8 mouse cellular contexts compared by ENCODE assay signal in the genomic region with DNA sequence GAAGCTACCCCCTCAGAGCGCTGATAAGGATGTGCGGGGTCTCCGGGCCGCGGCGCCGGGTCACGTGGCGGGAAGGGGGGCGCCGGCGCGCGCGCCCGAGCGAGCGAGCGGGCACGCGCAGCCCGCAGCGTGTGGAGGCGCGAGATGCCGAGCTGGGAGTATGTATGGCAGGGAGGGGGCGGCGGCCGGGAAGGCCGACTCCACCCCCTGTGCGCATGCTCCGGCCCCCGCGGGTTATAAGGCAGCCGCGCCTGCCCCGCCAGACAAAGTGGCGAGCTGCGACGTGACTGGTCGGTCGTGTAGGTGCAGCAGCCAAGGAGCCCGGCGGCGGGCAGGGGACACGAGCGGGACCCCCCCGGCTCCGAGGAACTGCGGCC. TPM values are rescaled to one million over a fixed set of nuclear protein-coding genes. Genes with fewer than 3 reads are reported as not detected.
DNase-seq lines count a peak whose midpoint lies in the region; ATAC-seq and TF ChIP-seq lines count a peak whose summit lies in the region.

Gene Slc16a1, plus strand, starts transcription at position 266 of the 377 bp plus-strand sequence.

- peak; percentile 98 for ATAC-seq in heart, embryonic 14.5 days (ENCODE audit: insufficient number of reproducible peaks, insufficient read depth, low FRiP score, low read depth)
- peak; percentile 94 for ATAC-seq in liver, embryonic 14.5 days (ENCODE audit: insufficient read depth)
- peak; percentile 98 for ATAC-seq in neural tube, embryonic 11.5 days (ENCODE audit: insufficient read depth, low FRiP score, low TSS enrichment)
- ATAC-seq in stomach, postnatal 0 days (ENCODE audit: low FRiP score, low TSS enrichment), result peak; percentile 95

- peak within 1 kb of the TSS; percentile 92 for H3K4me3 ChIP-seq in brown adipose tissue, adult 24 weeks (ENCODE audit: insufficient read depth, low read depth, low read length)
- H3K4me3 ChIP-seq in heart, embryonic 14.5 days (ENCODE audit: control insufficient read depth in 1 of 2, insufficient read depth in 1 of 2, low read depth in 1 of 2, low read length in 2 of 2), result peak within 1 kb of the TSS; percentile 77 to 98
- H3K4me3 ChIP-seq in liver, embryonic 14.5 days (ENCODE audit: insufficient read depth in 1 of 2, low read depth in 2 of 2, low read length in 2 of 2), result peak within 1 kb of the TSS; percentile 76 to 83
- H3K4me3 ChIP-seq in neural tube, embryonic 11.5 days (ENCODE audit: low read depth, low read length), result peak within 1 kb of the TSS; percentile 78
- peak within 1 kb of the TSS; percentile 81 for H3K4me3 ChIP-seq in stomach, postnatal 0 days (ENCODE audit: low read depth, low read length)

- peak within 1 kb of the TSS; percentile 79 for H3K27ac ChIP-seq in brown adipose tissue, adult 24 weeks (replicated peaks; ENCODE audit: low read depth, low read length)
- peak within 1 kb of the TSS; percentile 94 for H3K27ac ChIP-seq in heart, embryonic 14.5 days (replicated peaks in 1 of 2; ENCODE audit: control insufficient read depth in 1 of 2, insufficient read depth in 1 of 2, low read depth in 2 of 2, low read length in 2 of 2)
- peak within 1 kb of the TSS; percentile 89 for H3K27ac ChIP-seq in liver, embryonic 14.5 days
- H3K27ac ChIP-seq in neural tube, embryonic 11.5 days (ENCODE audit: low read depth, low read length), result peak within 1 kb of the TSS; percentile 34; the same call in 1 of the 2 replicates
- peak within 1 kb of the TSS; percentile 77 for H3K27ac ChIP-seq in stomach, postnatal 0 days (replicated peaks)

- peak within 1 kb of the TSS; percentile 100 for H3K9ac ChIP-seq in heart, embryonic 14.5 days (ENCODE audit: low read length)
- H3K9ac ChIP-seq in liver, embryonic 14.5 days (replicated peaks), result peak within 1 kb of the TSS; percentile 98
- peak within 1 kb of the TSS; percentile 89 for H3K9ac ChIP-seq in neural tube, embryonic 11.5 days (ENCODE audit: low read length)
- H3K9ac ChIP-seq in stomach, postnatal 0 days (ENCODE audit: low read length), result peak within 1 kb of the TSS; percentile 84

- H3K4me1 ChIP-seq in brown adipose tissue, adult 24 weeks (ENCODE audit: control insufficient read depth, insufficient read depth, insufficient read length, low read length), result no peaks in the 10 kb centered on the region
- peaks cover 2 to 34% of the 10 kb centered on the region in 2 experiments; a peak in 3 of 4 replicates for H3K4me1 ChIP-seq in heart, embryonic 14.5 days (ENCODE audit: control insufficient read depth in 2 of 2, insufficient read depth in 2 of 2, low read length in 2 of 2)
- peaks cover 31 to 38% of the 10 kb centered on the region in 2 experiments for H3K4me1 ChIP-seq in liver, embryonic 14.5 days (replicated peaks; ENCODE audit: control insufficient read depth in 2 of 2, insufficient read depth in 2 of 2, low read length in 1 of 2)
- H3K4me1 ChIP-seq in neural tube, embryonic 11.5 days (ENCODE audit: control insufficient read depth, insufficient read depth, low read length), result no peaks in the 10 kb centered on the region
- H3K4me1 ChIP-seq in stomach, postnatal 0 days (replicated peaks; ENCODE audit: control insufficient read depth, insufficient read depth), result no peaks in the 10 kb centered on the region

- peak; percentile 92 for DNase-seq in CD4-positive, CD25-positive, alpha-beta regulatory T cell, adult 2 months (ENCODE audit: low read depth, low spot score)
- peak; percentile 34 for DNase-seq in fibroblast of lung, adult 2 months (ENCODE audit: low read depth)
- DNase-seq in kidney, postnatal 25 days, result peak; percentile 84 to 90
- peak; percentile 85 to 88 (median 86) for DNase-seq in liver, embryonic 14.5 days (ENCODE audit: low read depth in 3 of 3, low spot score in 3 of 3)
- peak; percentile 93 for DNase-seq in neural tube, embryonic 11.5 days (ENCODE audit: low spot score)
- DNase-seq in stomach, postnatal 0 days (ENCODE audit: low spot score), result peak; percentile 91

- H3K27me3 ChIP-seq in heart, embryonic 14.5 days (ENCODE audit: control insufficient read depth, insufficient read depth, low read length), result no peaks in the 10 kb centered on the region
- H3K27me3 ChIP-seq in liver, embryonic 14.5 days (ENCODE audit: control insufficient read depth, insufficient read depth, low read length), result no peaks in the 10 kb centered on the region
- no peaks in the 10 kb centered on the region for H3K27me3 ChIP-seq in neural tube, embryonic 11.5 days (ENCODE audit: control insufficient read depth, insufficient read depth, low read length)
- H3K27me3 ChIP-seq in stomach, postnatal 0 days (ENCODE audit: control insufficient read depth, insufficient read depth, low read length), result no peaks in the 10 kb centered on the region

- WGBS in heart, embryonic 14.5 days, result under 1% methylated on average over 43 of the region's 50 CpGs
- under 1% methylated on average over 50 of the region's 50 CpGs for WGBS in liver, embryonic 14.5 days (ENCODE audit: insufficient replicate concordance)
- under 1% methylated on average over 39 of the region's 50 CpGs for WGBS in neural tube, embryonic 11.5 days
- under 1% methylated on average over 48 of the region's 50 CpGs for WGBS in stomach, postnatal 0 days

- peak; percentile 28; the same call in 1 of the 2 replicates for TF ChIP-seq EP300 in liver, embryonic 14.5 days (IDR thresholded peaks at IDR 0.05; ENCODE audit: low read depth)
- no peak for TF ChIP-seq EP300 in stomach, postnatal 0 days (optimal IDR thresholded peaks at IDR 0.05)

- no peaks in the 10 kb centered on the region for H3K36me3 ChIP-seq in heart, embryonic 14.5 days (ENCODE audit: control insufficient read depth, insufficient read depth, low read length)
- H3K36me3 ChIP-seq in liver, embryonic 14.5 days (replicated peaks; ENCODE audit: control insufficient read depth, insufficient read depth, low read depth), result peaks cover 2% of the 10 kb centered on the region; the same call in 1 of the 2 replicates
- no peaks in the 10 kb centered on the region for H3K36me3 ChIP-seq in neural tube, embryonic 11.5 days (ENCODE audit: control insufficient read depth, insufficient read depth, low read length)
- H3K36me3 ChIP-seq in stomach, postnatal 0 days (ENCODE audit: control insufficient read depth, insufficient read depth, low read length), result no peaks in the 10 kb centered on the region

- TF ChIP-seq CTCF in liver, embryonic 14.5 days (IDR thresholded peaks at IDR 0.05; ENCODE audit: low read depth), result 0 out of 2 replicates have a peak, but pooled peaks have one; percentile 3
- no peak; the same call in 1 of the 2 replicates for TF ChIP-seq CTCF in stomach, postnatal 0 days (IDR thresholded peaks at IDR 0.05; ENCODE audit: low read depth)

- no peaks in the 10 kb centered on the region for H3K9me3 ChIP-seq in heart, embryonic 14.5 days (ENCODE audit: control insufficient read depth, low read length)
- no peaks in the 10 kb centered on the region for H3K9me3 ChIP-seq in liver, embryonic 14.5 days (ENCODE audit: control insufficient read depth, low read length)
- no peaks in the 10 kb centered on the region for H3K9me3 ChIP-seq in neural tube, embryonic 11.5 days (ENCODE audit: control insufficient read depth, low read length)
- H3K9me3 ChIP-seq in stomach, postnatal 0 days (ENCODE audit: control insufficient read depth, low read length), result no peaks in the 10 kb centered on the region

- H3K4me2 ChIP-seq in heart, embryonic 14.5 days (ENCODE audit: low read length), result peak within 1 kb of the TSS; percentile 83
- peak within 1 kb of the TSS; percentile 82 for H3K4me2 ChIP-seq in liver, embryonic 14.5 days (ENCODE audit: low read depth)
- peak within 1 kb of the TSS; percentile 55 for H3K4me2 ChIP-seq in neural tube, embryonic 11.5 days (ENCODE audit: low read depth)
- peak within 1 kb of the TSS; percentile 99 for H3K4me2 ChIP-seq in stomach, postnatal 0 days (replicated peaks; ENCODE audit: low read depth)

RNA-seq across cellular contexts. Expression of gene Slc16a1, which starts in this region (rescaled TPM):
- polyA plus RNA-seq in brown adipose tissue, adult 24 weeks (2012; ENCODE audit: insufficient read depth, insufficient read length, missing spikeins), result 185 and 208 TPM in 2 replicates
- polyA plus RNA-seq in heart, embryonic 14.5 days (2014; fragmentation: Nextera tagmentation; extraction: Ambion mirVana), result 82.5 and 89.5 TPM in 2 replicates
- 34.1 and 38.6 TPM in 2 replicates for polyA plus RNA-seq in liver, embryonic 14.5 days (2012; rRNA removed)
- polyA plus RNA-seq in liver, embryonic 14.5 days (2014; fragmentation: Nextera tagmentation; extraction: Ambion mirVana), result 83.8 and 93.9 TPM in 2 replicates
- polyA plus RNA-seq in neural tube, embryonic 11.5 days (2014; fragmentation: Nextera tagmentation; extraction: Ambion mirVana), result 35.3 and 38.7 TPM in 2 replicates
- polyA plus RNA-seq in stomach, postnatal 0 days (2015; fragmentation: Nextera tagmentation; extraction: Ambion mirVana), result 32.0 and 32.1 TPM in 2 replicates

Comparison
In these comparisons a context has a peak if more than half of its experiments do, and no peak if none do; other contexts are left out.
1. Peak in every context shown above with its lines: DNase-seq, ATAC-seq, H3K4me3 ChIP-seq and H3K27ac ChIP-seq.
2. DNase-seq: peak in every context shown above with its lines; median percentile 93 in neural tube, embryonic 11.5 days; 92 in CD4-positive, CD25-positive, alpha-beta regulatory T cell, adult 2 months; 91 in stomach, postnatal 0 days; 87 in kidney, postnatal 25 days; 86 in liver, embryonic 14.5 days; 34 in fibroblast of lung, adult 2 months.
3. H3K27ac ChIP-seq: peak in every context shown above with its lines; median percentile 94 in heart, embryonic 14.5 days; 89 in liver, embryonic 14.5 days; 79 in brown adipose tissue, adult 24 weeks; 77 in stomach, postnatal 0 days; 34 in neural tube, embryonic 11.5 days.